Mouse (Mus musculus) stomach, postnatal 0 days (tissue): ENCODE results near the gene Slc39a3. TPM values are rescaled to one million over a fixed set of nuclear protein-coding genes. Genes with fewer than 3 reads are reported as not detected.

Experiments
- ATAC-seq: fragments of 200-750 bp; cut with Nextera tagmentation; 2 replicates; pipeline ENCODE4 v1.8.0; 2017; ENCODE audit not compliant: low FRiP score, low TSS enrichment
- DNase-seq: peaks from one replicate; pipeline ENCODE4 v3.0.0-alpha.2; 2016; ENCODE audit warnings: low spot score
- H3K27ac ChIP-seq: fragments of 300-500 bp; sonication (generic); replicated peaks from 2 replicates; pipeline ENCODE4 v1.5.1; 2014; ENCODE audit warnings: mild to moderate bottlenecking, control low read depth
- H3K27me3 ChIP-seq: fragments of 300-500 bp; sonication (generic); 2 replicates; pipeline ENCODE4 v1.6.1; 2014; ENCODE audit warnings: low read length; ENCODE audit not compliant: control insufficient read depth, insufficient read depth
- H3K36me3 ChIP-seq: fragments of 300-500 bp; sonication (generic); 2 replicates; pipeline ENCODE4 v1.6.1; 2014; ENCODE audit warnings: low read length, mixed read lengths; ENCODE audit not compliant: control insufficient read depth, insufficient read depth
- H3K4me1 ChIP-seq: fragments of 300-500 bp; sonication (generic); replicated peaks from 2 replicates; pipeline ENCODE4 v1.6.1; 2014; ENCODE audit warnings: antibody characterized with exemption; ENCODE audit not compliant: control insufficient read depth, insufficient read depth
- H3K4me2 ChIP-seq: fragments of 300-500 bp; sonication (generic); replicated peaks from 2 replicates; pipeline ENCODE4 v1.6.1; 2014; ENCODE audit warnings: low read depth, mild to moderate bottlenecking, control low read depth, moderate library complexity
- H3K4me3 ChIP-seq: fragments of 300-500 bp; sonication (generic); 2 replicates; pipeline ENCODE4 v1.5.1; 2014; ENCODE audit warnings: low read depth, low read length, control low read depth
- H3K9ac ChIP-seq: fragments of 300-500 bp; sonication (generic); 2 replicates; pipeline ENCODE4 v1.6.1; 2014; ENCODE audit warnings: mild to moderate bottlenecking, low read length, control low read depth, mixed read lengths
- H3K9me3 ChIP-seq: fragments of 300-500 bp; sonication (generic); 2 replicates; pipeline ENCODE4 v1.6.1; 2016; ENCODE audit warnings: low read length; ENCODE audit not compliant: control insufficient read depth
- CTCF ChIP-seq: IDR thresholded peaks from 2 replicates; pipeline ENCODE4 v1.5.1; 2016; ENCODE audit warnings: antibody characterized with exemption, low read depth, mild to moderate bottlenecking, moderate library complexity
- EP300 ChIP-seq: optimal IDR thresholded peaks from 2 replicates; pipeline ENCODE3; 2016; ENCODE audit warnings: antibody characterized with exemption
- WGBS: fragments of 180-500 bp; shearing (Covaris S2); extraction: QIAGEN DNeasy Blood & Tissue Kit; methylation state at CpG from one replicate; pipeline ENCODE4 v1.1.7; 2014; 5-methylcytosine and 5-hydroxymethylcytosine counted together
- polyA plus RNA-seq: library from polyadenylated mRNA; unstranded; fragments of >200 nt; fragmentation: Nextera tagmentation; extraction: Ambion mirVana; gene quantifications from 2 replicates; pipeline ENCODE4 v1.2.1, GENCODE M21; 2015

The Slc39a3 gene
- polyA plus RNA-seq, 1 experiment from 2014 or later, result 11.0 TPM

GRCm38 (mm10) chr10:81010851-81011250, 26.4 kb downstream of the Slc39a3 start:
- ATAC-seq (no peak), DNase-seq (no peak)
- no peaks in the 10 kb centered on the region for H3K9me3 ChIP-seq
- no peaks in the 10 kb centered on the region for H3K4me1 ChIP-seq
- TF ChIP-seq EP300, result no peak
- no peak for TF ChIP-seq CTCF
- no peak overlapping the region for H3K27ac ChIP-seq
- H3K4me3 ChIP-seq, result no peak overlapping the region
- no peaks in the 10 kb centered on the region for H3K36me3 ChIP-seq
- H3K4me2 ChIP-seq, result no peak overlapping the region
- WGBS, result 61% methylated on average over 6 of the region's 6 CpGs
- no peak overlapping the region for H3K9ac ChIP-seq
- no peaks in the 10 kb centered on the region for H3K27me3 ChIP-seq

GRCm38 (mm10) chr10:81007240-81007639, 30.0 kb downstream of the Slc39a3 start:
- Histone ChIP-seq H3K4me2 (no peak overlapping the region), H3K27ac (no peak overlapping the region), H3K9me3 (no peaks in the 10 kb centered on the region), H3K4me1 (no peaks in the 10 kb centered on the region), H3K4me3 (no peak overlapping the region), H3K9ac (no peak overlapping the region), H3K27me3 (no peaks in the 10 kb centered on the region), H3K36me3 (no peaks in the 10 kb centered on the region)
- no peak for ATAC-seq
- TF ChIP-seq CTCF, result no peak
- no peak for TF ChIP-seq EP300
- DNase-seq, result peak; percentile 49
- WGBS, result 32% methylated on average over 7 of the region's 7 CpGs

- Histone ChIP-seq H3K9me3 (no peaks in the 10 kb centered on the region), H3K27me3 (no peaks in the 10 kb centered on the region), H3K4me3 (no peak overlapping the region), H3K27ac (no peak overlapping the region), H3K36me3 (no peaks in the 10 kb centered on the region), H3K4me1 (no peaks in the 10 kb centered on the region), H3K4me2 (no peak overlapping the region), H3K9ac (no peak overlapping the region)
- DNase-seq (no peak), ATAC-seq (no peak)
- WGBS, result 91% methylated on average over 7 of the region's 7 CpGs
- TF ChIP-seq EP300, result no peak
- TF ChIP-seq CTCF, result no peak
Observed at GRCm38 (mm10) chr10:81006005-81006677, 31.1 kb downstream of the Slc39a3 start.

- Histone ChIP-seq H3K9me3 (no peaks in the 10 kb centered on the region), H3K27ac (no peak overlapping the region), H3K27me3 (no peaks in the 10 kb centered on the region), H3K36me3 (no peaks in the 10 kb centered on the region), H3K4me3 (no peak overlapping the region), H3K4me2 (no peak overlapping the region), H3K4me1 (no peaks in the 10 kb centered on the region; the same call in 1 of the 2 replicates), H3K9ac (no peak overlapping the region)
- TF ChIP-seq EP300, result no peak
- no peak for TF ChIP-seq CTCF
- WGBS, result 46% methylated on average over 10 of the region's 10 CpGs
- no peak for ATAC-seq
- DNase-seq, result no peak
Observed at GRCm38 (mm10) chr10:81001161-81001560, 36.1 kb downstream of the Slc39a3 start.

- WGBS, result 37% methylated on average over 28 of the region's 28 CpGs
- Histone ChIP-seq H3K4me3 (no peak overlapping the region), H3K4me2 (no peak overlapping the region), H3K4me1 (no peaks in the 10 kb centered on the region; the same call in 1 of the 2 replicates), H3K9ac (no peak overlapping the region), H3K36me3 (no peaks in the 10 kb centered on the region), H3K27me3 (no peaks in the 10 kb centered on the region), H3K27ac (no peak overlapping the region), H3K9me3 (no peaks in the 10 kb centered on the region)
- ATAC-seq (no peak), DNase-seq (no peak)
- TF ChIP-seq CTCF (no peak), EP300 (no peak)
Observed at GRCm38 (mm10) chr10:81000197-81001062, 36.8 kb downstream of the Slc39a3 start.
